Mouse (Mus musculus): ENCODE data around the gene Gm20449. TPM values are rescaled to one million over a fixed set of nuclear protein-coding genes. Genes with fewer than 3 reads are reported as not detected.
A peak's percentile ranks its signal among the peaks of the same experiment; 100 is the strongest.
"Not testable (repeated sequence)": the region's sequence is repeated elsewhere in the genome, so short reads cannot be mapped to it uniquely, and the experiment has no call there.

The Gm20449 gene
- 0.16 TPM in 1 of 2 replicates, not detected in the other for polyA plus RNA-seq (2012; ENCODE audit: insufficient read depth, insufficient read length, missing spikeins)

DNA sequence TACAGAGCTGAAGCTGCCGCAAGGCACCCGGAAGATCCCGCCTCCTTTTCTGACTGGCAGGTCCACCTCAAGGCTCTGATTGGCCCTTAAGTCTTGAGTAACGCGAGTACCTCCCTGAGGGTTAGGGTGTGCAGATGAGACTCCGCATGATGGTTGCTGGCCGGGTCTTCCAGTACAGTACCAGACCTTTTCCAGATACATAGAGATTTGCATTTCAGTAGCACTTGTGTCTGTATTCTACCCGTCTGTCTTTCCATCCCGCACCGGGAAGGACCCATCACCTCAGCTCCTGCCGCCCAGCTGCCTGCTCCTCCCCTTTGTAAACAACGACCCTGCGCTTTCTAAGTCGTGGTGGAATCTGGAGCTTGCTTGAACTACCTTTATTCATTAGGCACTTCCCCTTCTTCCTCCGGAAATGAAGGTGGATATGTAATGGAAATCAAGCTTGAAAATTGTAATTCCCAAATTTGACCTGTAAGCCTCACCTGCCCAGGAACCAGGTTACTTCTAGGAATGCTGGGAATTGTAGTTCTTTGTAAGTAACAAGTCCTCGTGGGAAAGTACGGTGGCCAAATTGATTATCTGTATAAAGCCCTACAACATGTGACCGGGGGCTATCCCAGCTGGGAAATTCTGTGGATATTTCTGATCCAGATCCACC is at the start of gene Gm20449, which contains the start of gene AW146154:
Gene Gm20449, minus strand, starts transcription at position 29 of the 661 bp plus-strand sequence.
Gene AW146154, minus strand, starts transcription at position 502 of the 661 bp plus-strand sequence.
- Histone ChIP-seq H3K4me1 (ENCODE audit: control insufficient read depth, insufficient read depth, low read length) (no peaks in the 10 kb centered on the region), H3K27ac (ENCODE audit: insufficient read depth, low read depth, low read length) (peak within 1 kb of the TSS; percentile 73), H3K4me3 (ENCODE audit: insufficient read depth, low read length) (peak within 1 kb of the TSS; percentile 84)
- TF ChIP-seq POLR2A (IDR thresholded peaks at IDR 0.05; ENCODE audit: borderline replicate concordance, low read depth, low read length) (no peak), CTCF (IDR thresholded peaks at IDR 0.05; ENCODE audit: low read depth, low read length) (no peak)

DNA sequence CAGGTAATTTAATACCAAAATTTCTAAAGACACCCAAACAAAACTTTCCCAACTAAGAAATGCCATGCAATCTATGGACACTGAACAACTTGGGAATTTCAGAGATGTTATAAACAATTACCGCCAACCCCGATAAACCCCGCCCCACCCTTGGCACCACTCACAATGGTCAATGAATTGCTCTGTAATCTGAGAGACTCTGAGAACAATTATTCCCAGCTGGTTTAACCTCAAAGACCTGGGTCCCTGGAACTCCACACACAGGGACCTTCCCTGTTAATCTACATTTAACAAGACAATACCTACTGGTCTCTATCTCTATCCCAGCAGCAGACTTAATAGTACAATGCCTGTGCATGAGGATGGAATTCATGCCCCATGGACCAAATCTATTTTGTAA is 13.5 kb upstream of the Gm20449 start:
- no peak overlapping the region for H3K27ac ChIP-seq (ENCODE audit: insufficient read depth, low read depth, low read length)
- no peak for TF ChIP-seq CTCF (IDR thresholded peaks at IDR 0.05; ENCODE audit: low read depth, low read length)
- TF ChIP-seq POLR2A (IDR thresholded peaks at IDR 0.05; ENCODE audit: borderline replicate concordance, low read depth, low read length), result no peak
- no peak overlapping the region for H3K4me3 ChIP-seq (ENCODE audit: insufficient read depth, low read length)
- no peaks in the 10 kb centered on the region for H3K4me1 ChIP-seq (ENCODE audit: control insufficient read depth, insufficient read depth, low read length)

DNA sequence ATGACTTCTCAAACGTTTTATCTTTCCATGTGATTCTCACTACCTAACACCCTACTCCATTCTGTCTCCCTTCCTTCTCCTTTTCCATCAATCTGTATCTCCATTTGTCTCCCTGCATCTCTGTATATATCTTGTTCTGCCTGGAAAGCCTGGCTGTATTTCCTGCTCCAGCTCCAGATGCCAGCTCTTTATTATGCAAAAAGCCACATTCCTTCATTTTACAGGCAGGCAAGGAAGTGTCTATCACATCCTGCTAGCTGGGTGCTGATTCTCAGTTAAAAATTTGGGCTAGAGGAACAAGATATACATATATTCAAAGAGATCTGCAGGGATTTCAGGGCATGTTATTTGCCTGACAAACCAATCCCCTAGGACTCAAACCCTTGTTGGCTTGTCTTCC is 13.0 kb upstream of the Gm20449 start:
- no peak for TF ChIP-seq POLR2A (IDR thresholded peaks at IDR 0.05; ENCODE audit: borderline replicate concordance, low read depth, low read length)
- TF ChIP-seq CTCF (IDR thresholded peaks at IDR 0.05; ENCODE audit: low read depth, low read length), result no peak

DNA sequence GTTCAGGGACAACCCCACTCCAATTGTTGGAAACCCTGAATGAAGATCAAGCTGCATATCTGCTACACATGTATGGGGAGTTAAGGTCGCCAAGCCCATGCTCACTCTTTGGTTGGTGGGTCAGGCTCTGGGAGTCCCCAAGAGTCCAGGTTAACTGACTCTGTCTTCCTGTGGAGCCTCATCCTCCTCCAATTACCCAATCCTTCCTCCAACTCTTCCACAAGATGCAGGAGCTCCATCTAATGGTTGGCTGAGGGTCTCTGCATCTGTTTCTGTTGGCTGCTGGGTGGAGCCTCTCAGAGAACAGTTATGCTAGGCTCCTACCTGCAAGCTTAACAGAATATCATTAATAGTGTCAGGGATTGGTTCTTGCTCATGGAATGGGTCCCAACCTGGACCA is 3.2 kb upstream of the Gm20449 start:
- no peak for TF ChIP-seq POLR2A (IDR thresholded peaks at IDR 0.05; ENCODE audit: borderline replicate concordance, low read depth, low read length)
- no peak for TF ChIP-seq CTCF (IDR thresholded peaks at IDR 0.05; ENCODE audit: low read depth, low read length)
- H3K4me1 ChIP-seq (ENCODE audit: control insufficient read depth, insufficient read depth, low read length), result no peaks in the 10 kb centered on the region
- H3K4me3 ChIP-seq (ENCODE audit: insufficient read depth, low read length), result no peak overlapping the region
- H3K27ac ChIP-seq (ENCODE audit: insufficient read depth, low read depth, low read length), result no peak overlapping the region

More for the DNA sequence above, 13.0 kb upstream of the Gm20449 start:
- H3K27ac ChIP-seq (ENCODE audit: insufficient read depth, low read depth, low read length), result no peak overlapping the region
- H3K4me3 ChIP-seq (ENCODE audit: insufficient read depth, low read length), result no peak overlapping the region
- no peaks in the 10 kb centered on the region for H3K4me1 ChIP-seq (ENCODE audit: control insufficient read depth, insufficient read depth, low read length)

DNA sequence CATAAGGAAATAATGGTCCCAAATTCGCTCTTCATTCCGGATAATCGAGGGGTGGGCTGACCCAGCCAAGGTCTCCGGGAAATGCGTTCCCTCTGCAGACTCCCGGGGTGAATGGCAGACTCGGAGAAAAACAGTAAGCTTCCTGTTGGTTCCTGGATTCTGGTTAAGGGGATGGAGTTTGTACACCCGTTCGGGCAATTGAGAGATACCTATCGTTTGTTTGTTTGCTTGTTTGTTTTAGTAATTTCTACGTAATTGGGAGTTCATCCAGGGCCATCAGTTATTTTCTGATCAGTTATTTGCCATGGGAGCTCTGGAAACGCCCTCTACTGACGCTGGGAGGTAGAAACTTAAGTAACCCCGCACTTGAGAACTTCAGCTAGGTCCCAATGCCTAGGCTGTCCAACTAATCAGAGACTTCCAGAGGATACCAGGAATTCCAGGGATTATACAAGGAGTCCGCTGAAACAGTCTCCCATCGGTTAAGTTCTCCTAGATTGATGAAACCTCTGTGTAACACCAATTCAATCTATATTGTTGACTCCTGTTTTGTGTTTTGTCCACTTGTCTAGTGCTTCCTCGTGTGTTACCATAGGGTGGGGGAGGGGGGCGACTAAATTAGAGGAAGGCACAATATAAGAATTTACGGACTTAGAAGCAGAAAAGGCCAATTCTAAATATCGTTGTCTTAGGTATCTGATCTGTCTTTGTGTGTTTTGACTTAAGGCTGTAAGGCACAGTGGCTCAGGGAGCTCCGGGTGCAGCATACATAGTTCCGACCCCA is 1.1 kb upstream of the Gm20449 start:
- no peak overlapping the region for H3K27ac ChIP-seq (ENCODE audit: insufficient read depth, low read depth, low read length)
- TF ChIP-seq POLR2A (IDR thresholded peaks at IDR 0.05; ENCODE audit: borderline replicate concordance, low read depth, low read length) (no peak), CTCF (IDR thresholded peaks at IDR 0.05; ENCODE audit: low read depth, low read length) (no peak)
- H3K4me3 ChIP-seq (ENCODE audit: insufficient read depth, low read length), result peak overlapping the region; percentile 84
- H3K4me1 ChIP-seq (ENCODE audit: control insufficient read depth, insufficient read depth, low read length), result no peaks in the 10 kb centered on the region

DNA sequence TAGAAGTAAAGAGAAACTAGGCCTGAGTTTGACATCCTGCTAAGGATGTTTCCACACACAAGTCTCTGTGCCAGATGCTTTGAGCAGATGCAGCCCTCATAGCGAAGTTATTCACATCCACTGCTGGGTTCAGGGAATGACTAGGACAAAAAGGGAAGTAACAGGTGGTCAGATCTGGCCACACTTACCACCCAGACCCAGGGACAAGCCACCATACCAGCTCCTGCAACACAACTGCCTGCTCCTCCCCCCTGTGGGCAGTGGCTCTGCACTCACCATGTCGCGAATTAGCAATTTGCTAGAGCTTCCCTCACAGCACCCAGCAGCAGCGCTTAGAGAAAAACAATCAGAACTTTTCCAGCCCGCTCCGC is 214 bp downstream of the Gm20449 start:
- H3K4me3 ChIP-seq (ENCODE audit: insufficient read depth, low read length), result peak overlapping the region; percentile 84
- H3K27ac ChIP-seq (ENCODE audit: insufficient read depth, low read depth, low read length), result peak overlapping the region; percentile 73

DNA sequence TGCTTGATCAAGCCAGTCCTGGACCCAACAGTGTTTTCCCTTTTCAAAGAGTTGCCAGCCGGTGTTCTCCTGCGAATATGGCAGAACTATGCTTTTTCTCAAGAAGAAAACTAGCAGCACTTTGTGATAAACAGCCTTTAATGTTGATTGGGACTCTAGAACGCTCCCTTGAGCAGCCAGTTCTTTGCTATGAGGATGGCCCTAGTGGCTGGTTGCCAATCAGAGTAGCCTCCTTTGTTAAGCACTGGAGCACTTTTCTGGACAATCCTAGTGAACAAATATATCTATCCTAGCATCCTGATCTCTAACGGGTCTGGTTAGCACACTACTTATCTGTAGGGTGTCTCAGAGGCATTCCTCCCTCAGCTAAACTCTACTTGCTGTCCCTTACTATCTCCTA is 753 bp downstream of the Gm20449 start:
- not testable (repeated sequence) for H3K4me1 ChIP-seq (ENCODE audit: control insufficient read depth, insufficient read depth, low read length); H3K27ac ChIP-seq (ENCODE audit: insufficient read depth, low read depth, low read length)
- H3K4me3 ChIP-seq (ENCODE audit: insufficient read depth, low read length), result peak overlapping the region; percentile 84; the same call in 1 of the 2 replicates

More for the DNA sequence above, 214 bp downstream of the Gm20449 start:
- not testable (repeated sequence) for H3K4me1 ChIP-seq (ENCODE audit: control insufficient read depth, insufficient read depth, low read length)

DNA sequence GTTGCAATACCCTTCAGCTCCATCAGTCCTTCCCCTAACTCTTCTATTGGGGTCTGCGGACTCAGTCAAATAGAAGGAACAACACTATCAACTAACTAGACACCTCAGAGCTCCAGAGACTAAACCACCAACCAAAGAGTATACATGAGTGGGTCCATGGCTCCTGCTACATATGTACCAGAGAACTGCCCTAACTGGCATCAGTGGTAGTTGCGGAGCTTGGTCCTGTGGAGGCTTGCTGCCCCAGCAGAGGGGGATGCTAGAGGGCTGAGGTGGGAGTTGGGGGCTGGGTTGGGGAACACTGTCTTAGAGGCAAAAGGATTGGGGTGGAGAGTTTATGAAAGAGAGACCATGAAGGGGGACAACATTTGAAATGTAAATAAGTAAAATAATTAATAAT is 1.3 kb downstream of the Gm20449 start:
- no peaks in the 10 kb centered on the region for H3K4me1 ChIP-seq (ENCODE audit: control insufficient read depth, insufficient read depth, low read length)
- no peak overlapping the region for H3K4me3 ChIP-seq (ENCODE audit: insufficient read depth, low read length)
- H3K27ac ChIP-seq (ENCODE audit: insufficient read depth, low read depth, low read length), result no peak overlapping the region
- TF ChIP-seq POLR2A (IDR thresholded peaks at IDR 0.05; ENCODE audit: borderline replicate concordance, low read depth, low read length) (no peak), CTCF (IDR thresholded peaks at IDR 0.05; ENCODE audit: low read depth, low read length) (no peak)

DNA sequence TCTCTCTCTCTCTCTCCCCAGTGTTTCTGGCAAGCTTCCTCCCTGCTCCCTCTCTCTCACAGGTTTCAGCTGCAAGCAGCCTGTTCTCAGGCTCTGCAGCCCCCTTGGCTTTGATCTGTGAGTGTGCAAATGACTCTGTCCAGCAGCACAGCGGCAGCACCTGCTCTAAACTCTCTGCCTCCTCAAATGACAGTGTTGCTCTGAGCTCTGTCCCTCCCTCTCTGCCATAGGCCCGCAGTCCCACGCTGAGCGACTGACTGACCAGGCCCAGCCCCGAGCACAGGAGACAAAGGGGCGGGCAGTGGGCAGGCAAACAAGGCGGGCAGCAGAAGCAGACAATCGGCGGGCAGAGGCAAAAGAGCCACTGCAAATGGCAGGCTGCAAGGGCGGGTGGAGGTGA is 47.4 kb downstream of the Gm20449 start:
- TF ChIP-seq CTCF (IDR thresholded peaks at IDR 0.05; ENCODE audit: low read depth, low read length) (no peak), POLR2A (IDR thresholded peaks at IDR 0.05; ENCODE audit: borderline replicate concordance, low read depth, low read length) (no peak)
- Histone ChIP-seq H3K27ac (ENCODE audit: insufficient read depth, low read depth, low read length) (no peak overlapping the region), H3K4me1 (ENCODE audit: control insufficient read depth, insufficient read depth, low read length) (no peaks in the 10 kb centered on the region), H3K4me3 (ENCODE audit: insufficient read depth, low read length) (no peak overlapping the region)

DNA sequence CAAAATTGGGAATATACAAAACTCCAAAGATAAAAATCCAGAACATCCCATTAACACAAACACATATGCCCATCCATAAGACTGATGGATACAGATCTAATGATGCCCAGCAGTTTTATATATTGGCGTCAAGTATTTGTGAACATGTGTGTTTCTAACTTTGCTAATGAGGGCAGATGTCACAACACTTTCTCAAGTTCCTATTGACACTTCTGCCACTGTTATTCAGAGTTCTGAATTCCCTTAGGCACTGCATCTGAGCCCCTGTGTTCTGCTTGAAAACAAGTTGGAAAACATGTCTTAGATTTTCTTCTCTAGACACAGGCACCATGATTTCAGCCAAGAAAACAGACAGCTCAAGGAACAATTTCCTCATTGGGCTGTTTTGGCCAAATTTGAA is 50.6 kb downstream of the Gm20449 start, which contains the start of gene Vmn2r57:
Gene Vmn2r57, minus strand, starts transcription at position 101 of the 400 bp plus-strand sequence.
- not testable (repeated sequence) for H3K27ac ChIP-seq (ENCODE audit: insufficient read depth, low read depth, low read length); H3K4me1 ChIP-seq (ENCODE audit: control insufficient read depth, insufficient read depth, low read length); H3K4me3 ChIP-seq (ENCODE audit: insufficient read depth, low read length)

Measured in bone marrow macrophage, adult 2 months (primary cell).